Mouse (Mus musculus) urinary bladder, adult 18-20 months (tissue): ENCODE results near the gene Art2b.
A peak's percentile ranks its signal among the peaks of the same experiment; 100 is the strongest.
"Not testable (repeated sequence)": the region's sequence is repeated elsewhere in the genome, so short reads cannot be mapped to it uniquely, and the experiment has no call there.

Experiments
- DNase-seq, 2 experiments: peaks; one replicate each; pipeline ENCODE4 v3.0.0; 2022; ENCODE audit warnings: low spot score in 2 of 2, mixed read lengths in 2 of 2

The Art2b gene

GRCm38 (mm10) chr7:101564086-101564485 is 21.3 kb downstream of the Art2b start:
- no peak for DNase-seq

- DNase-seq: not testable (repeated sequence)
Measured at GRCm38 (mm10) chr7:101559393-101559792, 26.0 kb downstream of the Art2b start.

- no peak for DNase-seq
Measured at GRCm38 (mm10) chr7:101557391-101557790, 28.0 kb downstream of the Art2b start.

GRCm38 (mm10) chr7:101555473-101555872 is 29.9 kb downstream of the Art2b start:
- DNase-seq: not testable (repeated sequence)

- no peak for DNase-seq
Measured at GRCm38 (mm10) chr7:101551530-101551929, 33.9 kb downstream of the Art2b start.

- DNase-seq: no peak
Measured at GRCm38 (mm10) chr7:101550686-101551485, 34.5 kb downstream of the Art2b start.

- DNase-seq: no peak
Measured at GRCm38 (mm10) chr7:101549266-101549665, 36.1 kb downstream of the Art2b start.

GRCm38 (mm10) chr7:101547651-101548050 is 37.7 kb downstream of the Art2b start:
- no peak for DNase-seq

GRCm38 (mm10) chr7:101541734-101542133 is 43.7 kb downstream of the Art2b start:
- no peak for DNase-seq

GRCm38 (mm10) chr7:101541132-101541531 is 44.3 kb downstream of the Art2b start:
- DNase-seq: peak; percentile 42 to 48

GRCm38 (mm10) chr7:101540684-101541083 is 44.7 kb downstream of the Art2b start:
- DNase-seq: no peak

GRCm38 (mm10) chr7:101539774-101540173 is 45.6 kb downstream of the Art2b start:
- no peak for DNase-seq

- peak; percentile 33 to 37 for DNase-seq
Measured at GRCm38 (mm10) chr7:101538141-101538933, 47.1 kb downstream of the Art2b start.

- no peak for DNase-seq
Measured at GRCm38 (mm10) chr7:101537541-101537940, 47.9 kb downstream of the Art2b start.

- DNase-seq: no peak
Measured at GRCm38 (mm10) chr7:101535517-101535916, 49.9 kb downstream of the Art2b start.

- no peak for DNase-seq
Measured at GRCm38 (mm10) chr7:101535102-101535501, 50.3 kb downstream of the Art2b start.

GRCm38 (mm10) chr7:101534428-101534827 is 51.0 kb downstream of the Art2b start:
- DNase-seq: no peak
